Mouse (Mus musculus) layer of hippocampus, postnatal 10 days (tissue): ENCODE results near the gene Snrnp35. TPM values are rescaled to one million over a fixed set of nuclear protein-coding genes. Genes with fewer than 3 reads are reported as not detected.

Experiments used
- DNase-seq, 2 experiments: peaks; one replicate each; pipeline ENCODE4 v3.0.0; 2021; ENCODE audit warnings: low spot score in 2 of 2
- total RNA-seq, 2 experiments: library from RNA; stranded (reverse); gene quantifications; 2 replicates each; pipeline ENCODE4 v1.2.3; 2021

Snrnp35 gene
- total RNA-seq, 2 experiments from 2014 or later, result 20.9 to 32.7 TPM

DNA sequence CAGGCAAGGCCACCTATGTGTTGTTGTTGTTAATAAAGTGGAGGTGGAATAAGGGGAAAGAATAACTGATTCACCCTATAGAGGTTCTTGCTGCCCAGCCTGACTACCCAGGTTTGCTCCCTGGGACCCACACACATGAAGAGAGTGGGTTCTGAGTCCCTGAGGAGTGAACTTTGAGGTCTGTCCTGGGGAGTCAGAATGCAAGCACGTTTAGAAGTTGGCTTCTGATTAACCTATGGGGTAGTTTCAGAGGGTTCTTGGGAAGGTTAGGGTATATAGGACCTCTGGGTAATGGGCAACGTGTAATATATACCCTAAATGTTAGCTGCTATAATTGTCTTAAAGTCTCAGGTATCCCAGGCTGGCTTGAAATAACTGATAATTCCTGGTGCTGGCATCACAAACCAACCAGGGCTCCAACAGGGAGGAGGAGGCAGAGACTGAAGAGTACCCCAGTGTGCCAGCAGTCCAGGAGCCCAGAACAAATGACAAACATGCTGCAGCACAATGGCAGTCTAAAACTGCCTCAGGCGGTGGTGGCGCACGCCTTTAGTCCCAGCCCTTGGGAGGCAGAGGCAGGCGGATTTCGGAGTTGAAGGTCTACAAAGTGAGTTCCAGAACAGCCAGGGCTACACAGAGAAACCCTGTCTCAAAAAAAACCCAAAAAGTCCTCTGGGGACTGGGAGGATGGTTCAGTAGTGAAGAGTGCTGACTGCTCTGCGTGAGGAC, 20.5 kb upstream of the Snrnp35 start:
- DNase-seq, result no peak

DNA sequence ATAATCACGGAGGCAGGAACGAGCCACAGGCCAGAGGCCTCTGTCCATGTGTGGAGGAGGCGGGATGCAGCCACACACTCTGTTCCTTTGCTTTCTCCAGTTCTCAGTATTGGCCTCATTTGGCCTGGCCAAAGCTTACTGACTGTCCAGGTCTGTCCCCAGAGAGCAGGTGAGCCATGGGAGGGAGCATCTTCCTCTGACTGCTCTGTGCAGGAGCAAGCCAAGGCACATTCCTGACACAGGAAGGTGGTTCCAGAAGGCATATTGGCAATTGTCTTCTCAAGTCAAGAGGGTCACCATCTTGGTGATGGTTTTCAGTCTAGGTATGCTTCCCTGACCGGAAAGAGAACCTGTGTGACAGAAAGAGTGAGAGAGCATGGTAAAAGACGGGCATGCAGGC, 19.5 kb upstream of the Snrnp35 start:
- DNase-seq, result no peak

DNA sequence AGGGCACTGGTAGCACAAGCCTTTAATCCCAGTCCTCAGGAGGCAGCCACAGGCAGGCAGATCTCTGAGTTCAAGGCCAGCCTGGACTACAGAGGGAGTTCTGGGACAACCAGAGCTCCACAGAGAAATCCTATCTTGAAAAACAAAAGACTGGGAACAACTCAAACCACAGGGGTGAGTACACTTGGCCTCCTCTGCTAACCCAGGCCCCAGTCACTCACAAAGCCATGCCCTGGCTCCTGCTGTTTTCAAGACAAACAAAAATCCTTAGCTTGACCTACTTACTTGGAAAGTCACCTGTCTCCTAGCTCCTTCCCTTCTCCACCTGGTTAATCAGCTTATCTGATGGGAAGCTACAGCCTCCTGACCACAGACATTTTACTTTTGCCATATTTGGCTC, 18.0 kb upstream of the Snrnp35 start:
- no peak for DNase-seq

DNA sequence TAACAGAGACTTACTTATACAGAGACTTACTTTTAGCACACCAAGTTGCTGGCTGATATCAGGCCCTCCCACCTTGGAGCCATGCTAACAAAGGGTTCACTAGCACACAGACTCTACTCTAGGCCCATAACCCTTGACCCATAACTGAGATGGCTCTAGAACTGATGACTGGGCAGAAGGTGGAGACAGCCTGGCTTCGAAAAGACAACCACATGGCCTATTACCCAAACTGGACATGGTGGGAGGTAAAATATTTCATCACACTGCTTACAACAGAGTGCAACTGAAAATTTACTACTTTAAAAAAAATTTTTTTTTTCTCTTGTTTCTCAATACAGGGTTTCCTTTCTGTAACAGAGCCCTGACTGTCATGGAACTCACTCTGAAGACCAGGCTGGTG, 15.2 kb upstream of the Snrnp35 start:
- DNase-seq, result no peak

DNA sequence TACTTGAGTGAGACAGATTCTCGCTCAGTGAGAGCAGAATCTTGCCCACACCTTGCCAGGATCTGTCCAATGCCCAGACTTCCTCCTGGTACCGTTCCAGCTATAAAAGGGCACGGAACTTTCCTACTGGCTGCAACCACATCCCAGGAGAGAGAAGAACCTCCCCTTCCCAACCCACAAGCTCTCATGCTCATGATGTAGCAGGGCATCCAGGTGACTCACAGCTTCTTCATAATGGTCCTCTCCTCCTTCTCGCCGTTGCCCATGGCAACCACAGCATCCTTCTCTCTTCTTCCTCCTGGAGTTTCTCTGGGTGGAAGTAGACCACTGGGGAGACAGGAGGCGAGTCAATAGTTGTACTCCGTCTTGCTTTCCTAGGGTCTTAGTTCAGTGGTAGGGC, 14.6 kb upstream of the Snrnp35 start:
- no peak for DNase-seq

DNA sequence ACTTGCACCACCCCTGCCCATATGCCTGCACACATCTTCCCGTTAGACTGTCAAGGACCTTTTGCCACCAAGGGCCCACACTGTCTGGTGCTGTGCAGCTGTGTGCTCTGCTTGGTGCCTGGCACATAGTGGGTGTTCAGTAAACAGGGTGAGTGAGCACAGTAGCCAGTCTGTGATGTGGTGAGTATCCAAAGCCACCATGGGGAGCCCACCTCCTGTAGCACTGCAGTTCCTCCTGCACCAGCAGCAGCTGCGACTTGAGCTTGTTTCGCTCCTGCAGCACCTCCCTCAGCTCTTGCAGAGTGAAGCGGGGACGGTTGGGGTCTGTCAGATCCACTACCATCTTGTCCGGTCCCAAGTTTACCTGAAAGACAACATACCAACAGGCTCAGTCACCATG, 13.4 kb upstream of the Snrnp35 start:
- no peak for DNase-seq

DNA sequence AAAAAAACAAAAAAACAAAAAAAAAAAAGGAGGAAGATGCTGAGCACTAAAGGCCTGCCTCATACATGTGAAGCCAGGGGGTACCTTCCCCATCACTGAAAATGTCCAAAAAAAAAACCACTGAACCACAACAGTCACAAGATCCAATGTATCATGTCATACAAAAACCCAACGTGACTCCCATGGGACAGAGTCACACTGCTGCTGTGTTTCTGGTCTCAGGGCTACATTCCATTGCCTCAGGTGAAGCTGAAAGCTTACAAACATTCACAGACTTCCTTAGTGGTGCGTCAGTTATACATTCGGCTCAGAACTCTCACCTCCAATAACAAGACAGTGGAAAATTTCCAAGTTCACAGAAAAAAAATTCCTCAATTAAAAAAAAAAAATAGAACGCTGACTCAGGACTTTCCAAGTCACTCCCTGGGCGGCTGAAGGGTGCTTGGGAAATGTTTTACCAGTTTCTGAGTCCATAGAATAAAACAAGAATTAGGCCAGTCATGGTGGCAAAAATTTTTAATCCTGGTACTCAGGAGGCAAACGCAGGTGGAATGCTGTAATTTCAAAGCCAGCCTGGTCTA, 12.3 kb upstream of the Snrnp35 start:
- DNase-seq, result no peak

DNA sequence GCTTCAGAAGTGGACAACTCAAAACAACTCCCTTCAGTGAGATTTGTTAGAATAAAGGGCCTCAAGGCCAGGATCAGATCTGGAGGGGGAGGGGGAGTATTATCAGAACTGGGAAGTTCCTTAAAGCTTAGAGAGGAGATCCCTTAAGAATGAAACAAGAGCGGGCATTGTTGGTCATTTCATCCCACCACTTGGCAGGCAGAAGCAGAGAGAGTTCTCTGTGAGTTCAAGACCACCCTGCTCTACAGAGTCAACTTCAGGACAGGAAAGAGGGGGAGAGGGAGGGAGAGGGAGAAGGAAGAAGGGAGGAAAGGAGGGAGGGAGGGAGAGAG, 4.1 kb upstream of the Snrnp35 start:
- DNase-seq, result no peak

DNA sequence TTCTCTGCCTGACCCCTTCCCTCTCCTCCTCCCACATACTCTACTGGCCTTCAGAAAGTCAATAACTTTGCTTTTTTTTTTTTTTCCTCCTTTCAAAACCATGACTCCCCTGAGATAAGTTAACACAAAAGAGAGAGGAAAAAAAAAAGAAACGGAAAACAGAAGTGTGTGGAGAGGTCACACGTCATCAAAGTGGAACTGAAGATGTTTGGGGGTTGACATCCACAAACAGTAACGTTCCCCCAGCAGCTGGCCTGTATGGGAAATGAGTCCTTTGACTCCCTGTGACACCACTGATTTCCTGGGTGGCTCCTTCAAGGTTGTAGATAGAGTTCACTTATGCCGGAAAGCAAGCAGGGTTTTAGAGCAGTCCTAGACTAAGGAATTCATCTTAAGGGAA, 2.8 kb upstream of the Snrnp35 start:
- no peak for DNase-seq

DNA sequence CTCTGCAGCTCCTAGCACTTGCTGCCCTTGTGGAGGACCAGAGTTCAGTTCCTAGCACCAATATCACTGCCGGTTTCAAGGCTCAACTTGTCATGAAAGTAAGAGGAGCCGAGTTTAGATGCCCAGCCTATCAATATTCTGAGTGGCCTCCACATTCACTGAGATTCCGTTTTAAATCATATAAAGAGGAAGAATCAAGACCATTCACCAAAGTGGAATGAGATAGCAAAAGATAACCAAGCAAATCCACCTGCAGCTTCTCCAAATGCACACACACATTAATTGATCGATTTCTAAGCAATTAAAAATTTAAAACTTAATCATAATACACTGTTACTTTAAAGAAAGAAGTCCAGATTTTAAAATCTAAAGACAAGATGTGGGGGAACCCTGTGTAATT, 1.2 kb upstream of the Snrnp35 start:
- DNase-seq, result no peak

DNA sequence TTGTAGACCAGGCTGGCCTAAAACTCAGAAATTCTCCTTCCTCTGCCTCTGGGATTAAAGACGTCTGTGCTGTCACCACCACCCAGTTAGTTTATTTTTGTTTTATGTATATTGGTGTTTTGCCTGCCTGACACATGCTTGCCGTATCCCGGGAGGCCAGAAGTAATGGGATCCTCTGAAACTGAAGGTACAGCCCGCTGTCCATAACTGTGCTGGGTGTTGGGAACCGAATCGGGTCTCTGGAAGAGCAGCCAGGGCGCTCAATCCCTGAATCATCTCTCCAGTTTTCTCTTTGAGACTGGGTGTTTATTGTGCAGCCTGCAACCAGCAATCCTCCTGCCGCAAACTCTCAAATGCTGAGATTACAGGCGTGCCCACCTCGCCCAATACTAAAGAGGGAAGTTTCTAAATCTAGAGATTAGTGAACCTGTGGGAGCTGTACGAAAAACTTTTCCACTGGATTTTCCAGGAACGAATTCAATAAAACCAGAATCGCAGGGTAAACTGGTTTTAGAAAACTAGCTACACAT, 433 bp upstream of the Snrnp35 start:
- DNase-seq, result peak; percentile 43 to 50

DNA sequence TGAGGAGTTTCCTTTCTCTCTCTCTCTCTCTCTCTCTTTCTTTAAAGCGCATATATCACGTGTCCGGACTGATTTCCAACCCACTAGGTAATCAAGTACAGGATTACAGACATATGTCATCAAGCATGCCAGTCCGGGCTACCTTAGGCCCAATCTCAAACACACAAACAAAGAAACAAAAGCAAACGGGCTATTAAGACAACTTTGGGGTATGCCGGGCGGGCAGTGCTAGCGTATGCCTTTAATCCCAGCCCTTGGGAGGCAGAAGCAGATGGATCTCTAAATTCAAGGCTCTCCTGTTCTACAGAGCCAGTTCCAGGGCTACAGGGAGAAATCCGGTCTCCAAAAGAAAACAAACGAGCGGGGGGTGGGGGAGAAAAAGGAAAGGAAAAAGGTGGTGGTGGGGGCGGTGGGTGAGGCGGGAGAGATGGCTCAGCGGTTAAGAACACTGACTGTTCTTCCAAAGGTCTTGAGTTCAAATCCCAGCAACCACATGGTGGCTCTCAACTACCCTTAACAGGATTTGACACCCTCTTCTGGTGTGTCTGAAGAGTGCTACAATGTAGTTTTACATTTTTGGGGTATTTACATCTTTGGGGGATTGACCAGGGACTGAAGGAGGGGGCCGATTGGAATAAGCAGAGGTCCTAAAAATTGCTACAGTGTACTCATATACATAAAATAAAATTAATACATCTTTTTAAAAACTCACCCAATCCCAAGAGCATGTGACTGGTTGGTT, 892 bp downstream of the Snrnp35 start:
- peak in 1 of 2 experiments; percentile 39 for DNase-seq

DNA sequence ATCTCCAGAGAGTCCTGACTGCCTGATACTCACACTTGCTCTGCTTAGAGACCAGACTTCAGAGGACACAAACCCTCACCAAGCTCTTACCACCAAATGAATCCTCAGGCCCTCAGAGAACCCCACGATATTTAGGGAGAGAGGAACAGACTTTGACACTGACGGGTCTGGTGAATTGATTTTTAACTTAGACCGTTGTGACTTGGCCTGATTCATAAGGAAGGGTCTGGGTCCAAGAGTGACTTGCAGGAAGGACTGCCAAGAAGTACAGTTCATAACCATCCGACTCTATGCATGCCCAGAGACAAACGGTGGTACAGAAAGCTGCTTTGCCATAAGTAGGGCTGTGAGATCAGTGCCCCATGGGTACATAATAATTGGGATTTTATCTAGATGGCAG, 2.7 kb downstream of the Snrnp35 start:
- no peak for DNase-seq

DNA sequence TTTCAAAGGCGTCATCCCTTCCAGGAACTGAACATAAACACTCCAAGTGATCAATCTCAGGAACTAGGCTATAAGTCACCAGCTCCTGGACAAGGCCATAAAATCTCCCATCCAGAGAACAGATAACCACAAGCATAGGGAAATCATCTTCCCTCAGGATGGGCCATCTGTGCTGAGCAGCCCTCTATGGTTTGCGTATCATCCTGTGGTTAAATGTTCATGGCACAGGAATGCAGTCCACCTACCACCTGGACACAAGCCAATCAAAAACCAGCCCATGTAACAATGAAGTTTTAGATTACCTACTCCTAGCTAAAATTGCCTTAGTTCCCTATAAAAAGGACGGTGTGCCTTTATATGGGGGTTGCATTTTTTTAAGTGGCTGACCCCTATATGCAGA, 6.0 kb downstream of the Snrnp35 start:
- DNase-seq, result no peak

DNA sequence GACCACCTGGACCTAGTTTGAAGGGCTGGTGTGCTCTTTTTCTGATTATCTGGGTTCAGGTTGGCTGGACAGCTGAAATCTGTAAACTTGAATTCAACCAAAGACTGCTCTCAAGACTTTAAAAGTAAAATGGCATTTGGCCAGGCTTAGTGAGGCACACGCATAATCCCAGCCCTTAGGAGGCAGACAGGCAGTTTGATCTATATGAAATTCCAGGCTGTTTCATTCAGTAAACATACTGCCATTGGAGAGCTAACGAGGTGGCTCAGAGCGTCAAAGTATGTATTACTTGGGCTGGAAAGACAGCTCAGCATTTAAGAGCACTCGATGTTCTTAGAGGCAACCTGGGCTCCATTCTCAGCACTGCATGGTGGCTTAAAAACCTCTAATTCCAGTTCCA, 8.8 kb downstream of the Snrnp35 start:
- no peak for DNase-seq

DNA sequence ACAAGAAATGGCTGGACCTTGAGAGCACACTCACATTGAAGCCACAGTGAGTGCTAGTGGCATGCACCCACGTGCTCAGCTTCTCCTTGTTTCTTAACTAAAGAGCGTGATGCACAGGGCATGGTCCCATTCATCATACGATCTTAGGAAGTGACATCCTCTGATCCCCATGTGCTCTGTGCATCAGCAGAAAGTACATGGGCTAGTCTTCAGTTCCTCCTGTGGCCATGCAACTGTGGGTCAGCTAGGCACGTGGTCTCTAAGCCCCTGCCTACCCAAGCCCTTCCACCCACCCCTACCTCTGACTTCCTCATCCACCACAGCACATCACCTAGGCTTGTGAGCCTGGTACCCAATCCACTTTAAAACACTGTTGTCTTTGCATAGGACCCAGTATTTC, 9.7 kb downstream of the Snrnp35 start:
- DNase-seq, result no peak

DNA sequence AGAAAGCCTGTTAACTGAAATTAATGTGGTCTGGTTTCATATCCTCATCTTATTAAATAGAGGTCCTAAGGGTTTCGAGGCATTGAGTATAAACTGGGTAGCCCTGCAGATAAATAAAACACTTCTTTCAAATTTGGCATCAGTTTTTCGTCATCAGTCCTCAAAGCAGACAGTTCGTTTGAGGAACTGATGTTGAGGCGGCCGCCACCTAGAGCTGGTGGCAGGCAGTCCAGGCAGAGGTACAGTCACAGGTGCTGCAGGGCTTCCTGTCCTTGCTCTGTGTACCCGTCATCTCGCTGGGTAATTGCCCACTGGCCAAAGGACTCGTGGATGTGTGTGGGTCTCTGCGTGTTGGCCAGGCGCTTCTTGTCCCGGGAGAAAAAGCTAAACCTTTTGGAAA, 10.5 kb downstream of the Snrnp35 start:
- no peak for DNase-seq

DNA sequence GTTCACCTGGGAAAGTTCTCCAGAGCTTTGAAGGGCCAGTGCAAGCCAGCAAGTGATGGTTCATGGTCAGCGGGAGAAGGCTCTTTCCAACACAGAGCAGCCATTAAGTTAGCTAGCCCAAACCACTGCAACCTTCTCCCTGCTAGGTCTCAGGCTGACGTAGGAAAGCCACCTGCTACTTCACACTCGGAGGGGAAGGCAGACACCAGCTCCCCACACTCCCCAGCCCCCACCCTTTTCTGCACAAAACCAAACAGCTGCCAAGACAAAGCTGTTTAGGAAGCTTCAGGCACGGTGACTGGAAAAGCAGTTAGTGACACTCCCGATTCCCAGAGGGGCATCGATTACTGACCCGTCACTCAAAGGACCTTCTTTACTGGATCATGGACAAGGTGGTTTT, 12.6 kb downstream of the Snrnp35 start:
- no peak for DNase-seq

DNA sequence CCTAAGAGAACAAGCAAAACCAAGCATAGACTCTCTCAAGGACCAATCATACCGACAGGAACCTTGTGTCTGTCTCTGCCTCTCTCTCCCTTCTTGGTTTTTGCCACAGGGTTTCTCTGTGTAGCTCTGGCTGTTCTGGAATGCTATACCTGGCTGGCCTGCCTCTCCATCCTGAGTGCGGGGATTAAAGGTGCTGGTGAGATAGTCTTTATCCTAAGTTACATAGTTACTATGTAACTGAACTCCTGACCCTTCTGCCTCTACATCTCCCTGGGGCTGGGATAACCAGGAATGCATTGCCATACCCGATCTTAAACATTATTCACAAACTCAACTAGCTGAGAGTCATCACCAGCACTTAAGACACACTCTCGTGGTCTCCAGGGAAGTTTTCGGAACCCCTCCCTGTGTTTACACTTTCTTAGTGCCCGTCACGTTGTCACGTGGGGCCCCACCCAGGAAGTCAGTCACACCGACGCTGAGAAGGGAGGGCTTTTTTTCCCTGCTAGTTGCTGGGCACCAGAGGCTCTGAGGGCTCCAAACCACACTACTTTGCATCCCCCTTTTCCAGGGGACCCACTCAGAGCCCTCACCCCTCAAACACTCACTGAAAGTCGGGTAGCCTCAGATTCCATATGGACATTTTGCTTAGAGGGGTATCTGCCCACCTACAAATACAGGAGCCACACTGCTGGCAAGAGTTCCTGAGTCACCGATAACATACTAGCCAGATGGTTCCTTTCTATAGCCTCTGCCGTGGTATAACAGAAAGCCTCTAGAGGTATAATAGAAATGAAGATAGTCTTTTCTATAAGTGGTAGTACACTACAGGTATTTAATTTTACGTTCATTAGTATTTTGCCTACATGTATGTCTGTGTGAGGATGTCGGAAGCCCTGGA, 13.9 kb downstream of the Snrnp35 start:
- no peak for DNase-seq

DNA sequence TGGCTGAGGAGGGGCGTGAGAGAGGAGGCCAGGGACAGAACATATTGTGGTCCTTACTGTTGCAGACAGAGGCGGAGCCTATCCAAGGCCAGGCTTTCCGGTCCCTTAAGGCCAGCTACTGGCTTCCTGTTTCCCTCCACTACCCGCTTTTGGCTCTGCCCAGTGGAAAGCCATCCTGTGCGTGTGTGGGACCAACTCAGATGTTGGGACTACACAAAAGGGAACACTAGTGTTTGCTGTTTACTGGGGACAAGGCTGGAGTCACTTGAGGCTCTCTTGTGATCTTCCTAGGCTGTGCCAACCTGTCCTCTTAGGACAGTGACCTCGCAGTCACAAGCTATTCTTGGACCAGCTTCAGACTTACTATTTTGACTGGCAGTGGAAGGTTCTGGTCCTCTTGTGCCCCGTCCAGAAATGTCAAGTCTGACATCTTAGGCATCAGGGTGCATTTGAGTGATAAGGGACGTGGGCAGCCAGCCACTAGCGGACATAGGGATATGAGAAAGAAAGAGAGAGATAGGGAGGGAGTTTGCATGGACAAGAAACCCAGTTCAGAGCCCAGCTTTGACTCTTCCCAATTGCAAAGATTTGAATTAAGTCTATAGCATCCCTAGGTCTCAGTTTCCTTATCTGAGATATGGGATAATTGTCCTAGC, 15.4 kb downstream of the Snrnp35 start:
- DNase-seq, result no peak

DNA sequence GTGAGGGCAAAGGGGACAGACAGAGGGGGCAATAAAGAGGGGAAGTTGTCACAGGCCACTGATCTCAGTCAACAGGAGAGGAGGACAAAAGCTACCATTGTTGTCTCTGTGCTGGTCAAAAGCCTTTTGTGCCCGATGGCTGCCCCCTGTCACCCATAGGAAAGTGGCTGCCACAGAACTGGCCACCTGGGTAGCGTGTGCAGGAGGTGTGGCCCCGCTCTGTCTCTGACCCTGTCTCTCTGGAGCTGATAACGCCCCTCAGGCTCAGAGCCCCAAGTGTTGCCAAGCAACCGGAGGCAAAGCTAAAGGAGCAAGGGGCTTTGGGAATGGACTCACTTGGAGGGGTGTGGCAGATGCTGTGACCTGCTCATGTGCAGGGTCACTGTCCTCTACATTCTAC, 16.1 kb downstream of the Snrnp35 start:
- no peak for DNase-seq
